Mouse (Mus musculus): Measurements from ENCODE around the gene Memo1. TPM values are rescaled to one million over a fixed set of nuclear protein-coding genes. Genes with fewer than 3 reads are reported as not detected.
"Not testable (repeated sequence)": the region's sequence is repeated elsewhere in the genome, so short reads cannot be mapped to it uniquely, and the experiment has no call there.

Gene Memo1
- polyA plus RNA-seq, 1 experiment from 2014 or later, result 69.3 TPM

- no peak overlapping the region for H3K4me3 ChIP-seq (replicated peaks; ENCODE audit: low read depth, low read length)
- no peaks in the 10 kb centered on the region for H3K9me3 ChIP-seq (replicated peaks; ENCODE audit: low read length)
- no peaks in the 10 kb centered on the region for H3K27me3 ChIP-seq (ENCODE audit: insufficient read depth, low read length)
- no peak for TF ChIP-seq CTCF (IDR thresholded peaks at IDR 0.05; ENCODE audit: low read depth)
- H3K4me2 ChIP-seq (ENCODE audit: low read length), result no peak overlapping the region
- H3K27ac ChIP-seq, result no peak overlapping the region
- 97% methylated on average over 1 of the region's 1 CpGs for WGBS
- DNase-seq (ENCODE audit: low spot score), result no peak
- no peaks in the 10 kb centered on the region for H3K36me3 ChIP-seq (ENCODE audit: insufficient read depth, low read length)
- no peaks in the 10 kb centered on the region for H3K4me1 ChIP-seq (replicated peaks; ENCODE audit: insufficient read depth, low read length)
- ATAC-seq (replicated peaks; ENCODE audit: low FRiP score, low read depth), result no peak
- H3K9ac ChIP-seq (ENCODE audit: low read depth, low read length), result no peak overlapping the region
These were observed 55.0 kb downstream of the Memo1 start for GRCm38 (mm10) chr17:74240322-74240721.

DNA sequence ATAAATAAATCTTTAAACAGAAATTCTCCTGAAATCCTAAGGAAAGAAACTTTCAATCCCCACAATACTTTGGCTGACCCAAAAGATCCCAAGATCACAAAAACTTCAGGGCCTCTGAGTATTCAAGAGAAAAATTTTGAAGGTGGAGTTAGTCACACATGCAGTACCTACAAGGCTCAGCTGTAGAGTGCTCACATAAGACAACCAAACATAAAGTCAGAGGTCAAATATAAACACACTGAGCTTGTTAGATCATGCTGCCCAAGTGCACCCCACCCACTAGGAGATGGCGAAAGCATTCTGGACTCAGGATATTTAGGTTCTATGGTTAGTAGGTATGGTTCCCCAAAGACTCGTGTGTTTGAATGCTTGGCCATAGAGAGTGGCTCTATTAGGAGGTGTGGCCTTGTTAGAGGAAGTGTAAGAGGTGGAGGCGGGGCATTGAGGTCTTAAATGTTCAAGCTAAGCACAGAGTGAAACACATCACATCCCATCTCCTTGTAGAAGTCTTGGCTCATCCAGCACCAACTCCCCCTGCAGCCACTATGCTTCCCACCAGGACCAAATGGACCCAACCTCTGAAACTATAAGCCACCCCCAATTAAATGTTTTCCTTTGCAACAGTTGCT is 67.1 kb downstream of the Memo1 start:
- Histone ChIP-seq H3K9me3 (replicated peaks; ENCODE audit: low read length) (no peaks in the 10 kb centered on the region), H3K4me1 (replicated peaks; ENCODE audit: insufficient read depth, low read length) (no peaks in the 10 kb centered on the region), H3K27me3 (ENCODE audit: insufficient read depth, low read length) (no peaks in the 10 kb centered on the region), H3K27ac (no peak overlapping the region), H3K9ac (ENCODE audit: low read depth, low read length) (no peak overlapping the region), H3K36me3 (ENCODE audit: insufficient read depth, low read length) (no peaks in the 10 kb centered on the region), H3K4me3 (replicated peaks; ENCODE audit: low read depth, low read length) (no peak overlapping the region), H3K4me2 (ENCODE audit: low read length) (no peak overlapping the region)
- 94% methylated on average over 3 of the region's 3 CpGs for WGBS
- DNase-seq (ENCODE audit: low spot score) (no peak), ATAC-seq (replicated peaks; ENCODE audit: low FRiP score, low read depth) (no peak)
- no peak for TF ChIP-seq CTCF (IDR thresholded peaks at IDR 0.05; ENCODE audit: low read depth)

DNA sequence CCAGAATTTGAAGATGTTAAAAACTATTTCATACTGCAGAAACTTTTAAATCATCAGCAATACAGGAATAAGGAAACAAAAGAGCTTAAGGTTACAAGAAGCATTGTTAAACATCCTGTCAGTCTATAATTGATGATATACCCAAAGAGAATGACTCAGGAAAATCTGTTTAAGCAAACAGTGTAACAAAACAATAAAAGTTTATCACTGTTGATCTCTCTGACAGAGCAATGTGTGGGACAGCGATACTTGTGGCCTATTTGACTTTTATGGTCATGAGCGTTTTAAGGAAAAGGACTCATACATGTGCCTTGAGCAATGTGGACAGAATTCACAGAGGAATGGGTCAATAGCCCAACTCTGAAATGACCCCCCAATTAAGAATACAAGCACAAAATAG is 78.0 kb downstream of the Memo1 start:
- peak; percentile 19 for DNase-seq (ENCODE audit: low spot score)
- Histone ChIP-seq H3K4me2 (ENCODE audit: low read length) (no peak overlapping the region), H3K27me3 (ENCODE audit: insufficient read depth, low read length) (no peaks in the 10 kb centered on the region), H3K9ac (ENCODE audit: low read depth, low read length) (no peak overlapping the region), H3K4me1 (replicated peaks; ENCODE audit: insufficient read depth, low read length) (no peaks in the 10 kb centered on the region), H3K9me3 (replicated peaks; ENCODE audit: low read length) (no peaks in the 10 kb centered on the region), H3K36me3 (ENCODE audit: insufficient read depth, low read length) (peaks cover 11% of the 10 kb centered on the region; the same call in 1 of the 2 replicates), H3K27ac (no peak overlapping the region), H3K4me3 (replicated peaks; ENCODE audit: low read depth, low read length) (no peak overlapping the region)
- TF ChIP-seq CTCF (IDR thresholded peaks at IDR 0.05; ENCODE audit: low read depth), result no peak
- no peak for ATAC-seq (replicated peaks; ENCODE audit: low FRiP score, low read depth)
- 11% methylated on average over 2 of the region's 2 CpGs for whole genome bisulfite sequencing

GRCm38 (mm10) chr17:74212831-74213524 is 82.3 kb downstream of the Memo1 start:
- not testable (repeated sequence) for H3K27ac ChIP-seq; H3K36me3 ChIP-seq (ENCODE audit: insufficient read depth, low read length); H3K4me2 ChIP-seq (ENCODE audit: low read length); H3K9ac ChIP-seq (ENCODE audit: low read depth, low read length); H3K9me3 ChIP-seq (replicated peaks; ENCODE audit: low read length); H3K4me1 ChIP-seq (replicated peaks; ENCODE audit: insufficient read depth, low read length); ATAC-seq (replicated peaks; ENCODE audit: low FRiP score, low read depth); DNase-seq (ENCODE audit: low spot score); H3K4me3 ChIP-seq (replicated peaks; ENCODE audit: low read depth, low read length); H3K27me3 ChIP-seq (ENCODE audit: insufficient read depth, low read length)
- 82% methylated on average over 16 of the region's 16 CpGs for WGBS

DNA sequence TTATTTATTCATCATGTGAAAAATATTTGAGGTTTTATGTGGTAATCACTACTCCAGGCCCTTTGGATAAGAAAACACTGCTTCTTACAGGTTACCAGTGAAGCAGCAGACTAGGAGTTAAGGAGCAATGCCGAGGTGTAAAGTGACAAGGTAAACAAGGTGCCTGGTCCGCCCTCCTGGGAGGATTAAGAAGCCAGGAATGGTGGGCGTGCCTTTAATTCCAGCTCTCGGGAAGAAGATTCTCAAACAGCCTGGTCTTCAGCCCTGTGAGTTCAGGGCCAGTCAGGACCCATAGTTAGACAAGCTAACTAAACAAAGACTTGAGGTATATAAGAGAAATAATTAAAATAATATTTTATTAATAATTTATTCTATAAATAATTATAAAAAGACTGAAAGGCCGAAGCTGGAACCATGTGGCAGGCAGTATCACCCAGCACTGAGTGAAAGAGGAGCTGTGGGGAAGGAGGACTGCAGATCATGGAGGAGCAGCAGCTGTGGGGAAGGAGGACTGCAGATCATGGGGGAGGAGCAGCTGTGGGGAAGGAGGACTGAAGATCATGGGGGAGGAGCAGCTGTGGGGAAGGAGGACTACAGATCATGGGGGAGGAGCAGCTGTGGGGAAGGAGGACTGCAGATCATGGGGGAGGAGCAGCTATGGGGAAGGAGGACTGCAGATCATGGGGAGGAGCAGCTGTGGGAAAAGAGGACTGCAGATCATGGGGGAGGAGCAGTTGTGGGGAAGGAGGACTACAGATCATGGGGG is 86.0 kb downstream of the Memo1 start:
- no peak overlapping the region for H3K4me2 ChIP-seq (ENCODE audit: low read length)
- H3K36me3 ChIP-seq (ENCODE audit: insufficient read depth, low read length), result peaks cover 7% of the 10 kb centered on the region; the same call in 1 of the 2 replicates
- ATAC-seq (replicated peaks; ENCODE audit: low FRiP score, low read depth) (no peak), DNase-seq (ENCODE audit: low spot score) (peak; percentile 63)
- H3K9me3 ChIP-seq (replicated peaks; ENCODE audit: low read length), result no peaks in the 10 kb centered on the region
- 33% methylated on average over 5 of the region's 5 CpGs for WGBS
- no peak overlapping the region for H3K27ac ChIP-seq
- H3K9ac ChIP-seq (ENCODE audit: low read depth, low read length), result no peak overlapping the region
- H3K27me3 ChIP-seq (ENCODE audit: insufficient read depth, low read length), result no peaks in the 10 kb centered on the region
- no peak for TF ChIP-seq CTCF (IDR thresholded peaks at IDR 0.05; ENCODE audit: low read depth)
- no peaks in the 10 kb centered on the region for H3K4me1 ChIP-seq (replicated peaks; ENCODE audit: insufficient read depth, low read length)
- H3K4me3 ChIP-seq (replicated peaks; ENCODE audit: low read depth, low read length), result no peak overlapping the region

DNA sequence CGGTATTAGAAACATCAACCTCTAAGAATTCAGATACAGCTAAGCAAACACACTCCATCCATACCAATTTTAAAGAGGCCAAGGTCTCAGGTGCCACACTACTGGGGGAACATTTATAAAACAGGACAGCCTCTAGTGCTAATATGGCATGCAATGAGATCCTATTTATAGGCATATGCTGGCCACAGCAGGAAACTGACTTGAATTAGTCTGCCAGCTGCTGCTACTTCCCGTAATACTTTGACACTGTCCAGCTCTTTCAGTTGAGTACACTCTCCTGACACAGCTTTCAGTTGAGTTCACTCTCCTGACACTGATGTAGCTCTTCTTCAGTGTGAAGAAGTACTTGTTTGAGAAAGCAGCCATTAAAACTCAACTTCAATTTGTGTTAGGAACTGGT is 99.4 kb downstream of the Memo1 start:
- H3K27ac ChIP-seq, result no peak overlapping the region
- 56% methylated on average over 2 of the region's 2 CpGs for WGBS
- no peaks in the 10 kb centered on the region for H3K36me3 ChIP-seq (ENCODE audit: insufficient read depth, low read length)
- TF ChIP-seq CTCF (IDR thresholded peaks at IDR 0.05; ENCODE audit: low read depth), result no peak
- H3K9ac ChIP-seq (ENCODE audit: low read depth, low read length), result no peak overlapping the region
- H3K9me3 ChIP-seq (replicated peaks; ENCODE audit: low read length), result no peaks in the 10 kb centered on the region
- H3K4me2 ChIP-seq (ENCODE audit: low read length), result no peak overlapping the region
- no peaks in the 10 kb centered on the region for H3K27me3 ChIP-seq (ENCODE audit: insufficient read depth, low read length)
- H3K4me1 ChIP-seq (replicated peaks; ENCODE audit: insufficient read depth, low read length), result no peaks in the 10 kb centered on the region
- DNase-seq (ENCODE audit: low spot score), result peak; percentile 29
- ATAC-seq (replicated peaks; ENCODE audit: low FRiP score, low read depth), result no peak
- no peak overlapping the region for H3K4me3 ChIP-seq (replicated peaks; ENCODE audit: low read depth, low read length)

Data from kidney, postnatal 0 days (tissue).